Mouse (Mus musculus) intestine, embryonic 15.5 days (tissue): ENCODE results near the gene Rpgr. TPM values are rescaled to one million over a fixed set of nuclear protein-coding genes. Genes with fewer than 3 reads are reported as not detected.

ENCODE experiments used
- ATAC-seq: fragments of 200-750 bp; cut with Nextera tagmentation; 2 replicates; pipeline ENCODE4 v1.8.0; 2017; ENCODE audit warnings: moderate TSS enrichment, moderate library complexity
- H3K27ac ChIP-seq: fragments of 300-500 bp; sonication (generic); 2 replicates; pipeline ENCODE4 v1.5.1; 2015; ENCODE audit warnings: mild to moderate bottlenecking, inconsistent platforms
- H3K27me3 ChIP-seq: fragments of 300-500 bp; sonication (generic); replicated peaks from 2 replicates; pipeline ENCODE4 v1.6.1; 2015; ENCODE audit warnings: inconsistent platforms
- H3K36me3 ChIP-seq: fragments of 300-500 bp; sonication (generic); 2 replicates; pipeline ENCODE4 v1.6.1; 2015; ENCODE audit warnings: inconsistent platforms
- H3K4me1 ChIP-seq: fragments of 300-500 bp; sonication (generic); replicated peaks from 2 replicates; pipeline ENCODE4 v1.6.1; 2015; ENCODE audit warnings: inconsistent platforms
- H3K4me2 ChIP-seq: fragments of 300-500 bp; sonication (generic); replicated peaks from 2 replicates; pipeline ENCODE4 v1.6.1; 2015; ENCODE audit warnings: mild to moderate bottlenecking, inconsistent platforms
- H3K4me3 ChIP-seq: fragments of 300-500 bp; sonication (generic); replicated peaks from 2 replicates; pipeline ENCODE4 v1.5.1; 2015; ENCODE audit warnings: inconsistent platforms
- H3K9ac ChIP-seq: fragments of 300-500 bp; sonication (generic); 2 replicates; pipeline ENCODE4 v1.6.1; 2015; ENCODE audit warnings: inconsistent platforms
- H3K9me3 ChIP-seq: fragments of 300-500 bp; sonication (generic); 2 replicates; pipeline ENCODE4 v1.6.1; 2016; ENCODE audit warnings: inconsistent platforms
- WGBS: fragments of 180-500 bp; shearing (Covaris S2); methylation state at CpG from one replicate; pipeline ENCODE4 v1.1.7; 2015; 5-methylcytosine and 5-hydroxymethylcytosine counted together
- polyA plus RNA-seq: library from polyadenylated mRNA; unstranded; fragments of >200 nt; fragmentation: Nextera tagmentation; extraction: Ambion mirVana; gene quantifications from 2 replicates; pipeline ENCODE4 v1.2.1, GENCODE M21; 2015

The Rpgr gene
- polyA plus RNA-seq, 1 experiment from 2014 or later, result 11.7 TPM

GRCm38 (mm10) chrX:10152390-10152789, 64.3 kb downstream of the Rpgr start:
- H3K4me3 ChIP-seq, result no peak overlapping the region
- H3K9me3 ChIP-seq, result no peaks in the 10 kb centered on the region
- no peaks in the 10 kb centered on the region for H3K36me3 ChIP-seq
- H3K27ac ChIP-seq, result no peak overlapping the region
- H3K4me1 ChIP-seq, result no peaks in the 10 kb centered on the region
- H3K4me2 ChIP-seq, result no peak overlapping the region
- H3K27me3 ChIP-seq, result no peaks in the 10 kb centered on the region
- no peak for ATAC-seq
- WGBS, result 66% methylated on average over 3 of the region's 3 CpGs
- H3K9ac ChIP-seq, result no peak overlapping the region

GRCm38 (mm10) chrX:10117065-10117719, 99.5 kb downstream of the Rpgr start, which contains the start of gene Srpx:
Srpx (minus strand) TSS chrX:10117709.
- 0 out of 2 replicates have a peak within 1 kb of the TSS, but pooled peaks have one; percentile 27 for H3K27ac ChIP-seq
- H3K9ac ChIP-seq, result peak within 1 kb of the TSS; percentile 26; the same call in 1 of the 2 replicates
- 20% methylated on average over 19 of the region's 19 CpGs for WGBS

GRCm38 (mm10) chrX:10115780-10116179, 100.9 kb downstream of the Rpgr start:
- H3K36me3 ChIP-seq, result no peaks in the 10 kb centered on the region
- 44% methylated on average over 3 of the region's 3 CpGs for WGBS
- no peak overlapping the region for H3K27ac ChIP-seq
- H3K4me1 ChIP-seq, result no peaks in the 10 kb centered on the region
- ATAC-seq, result no peak
- H3K27me3 ChIP-seq, result no peaks in the 10 kb centered on the region
- H3K4me3 ChIP-seq, result no peak overlapping the region
- no peak overlapping the region for H3K9ac ChIP-seq
- no peak overlapping the region for H3K4me2 ChIP-seq
- no peaks in the 10 kb centered on the region for H3K9me3 ChIP-seq

More at GRCm38 (mm10) chrX:10117065-10117719, 99.5 kb downstream of the Rpgr start, which contains the start of gene Srpx:
- no peaks in the 10 kb centered on the region for H3K36me3 ChIP-seq
- peak within 1 kb of the TSS; percentile 34 for H3K4me3 ChIP-seq
- 0 out of 2 replicates have a peak, but pooled peaks have one; percentile 15 for ATAC-seq
- H3K4me1 ChIP-seq, result no peaks in the 10 kb centered on the region
- peak within 1 kb of the TSS; percentile 57 for H3K4me2 ChIP-seq
- H3K27me3 ChIP-seq, result no peaks in the 10 kb centered on the region
- no peaks in the 10 kb centered on the region for H3K9me3 ChIP-seq

- Histone ChIP-seq H3K4me3 (no peak overlapping the region), H3K27ac (no peak overlapping the region), H3K36me3 (no peaks in the 10 kb centered on the region), H3K9me3 (no peaks in the 10 kb centered on the region), H3K27me3 (no peaks in the 10 kb centered on the region), H3K9ac (no peak overlapping the region), H3K4me1 (no peaks in the 10 kb centered on the region), H3K4me2 (no peak overlapping the region)
- ATAC-seq, result no peak
- WGBS, result 61% methylated on average over 1 of the region's 1 CpGs
These were observed 106.0 kb downstream of the Rpgr start for GRCm38 (mm10) chrX:10110736-10111135.

DNA sequence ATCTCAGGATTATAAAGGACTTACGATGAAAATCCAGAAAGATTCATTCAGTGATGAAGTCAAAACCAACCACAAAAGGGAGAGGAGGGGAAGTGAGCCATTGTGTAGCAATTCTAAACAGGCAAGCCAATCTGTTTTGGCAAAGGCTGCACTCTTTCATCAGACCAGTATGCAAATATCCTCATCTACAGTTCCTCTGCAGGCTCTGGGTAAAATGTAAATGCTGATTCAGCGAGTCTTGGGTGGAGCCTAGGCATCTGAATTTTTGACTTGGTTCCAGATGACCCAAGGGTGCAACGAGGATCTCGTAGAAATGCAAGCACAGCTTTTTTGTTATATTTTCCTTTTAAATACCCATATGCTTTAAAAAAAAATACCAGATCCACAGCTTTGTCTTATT, 108.2 kb downstream of the Rpgr start:
- no peaks in the 10 kb centered on the region for H3K4me1 ChIP-seq
- no peak overlapping the region for H3K27ac ChIP-seq
- H3K9me3 ChIP-seq, result no peaks in the 10 kb centered on the region
- WGBS, result 58% methylated on average over 4 of the region's 4 CpGs
- H3K4me3 ChIP-seq, result no peak overlapping the region
- no peak overlapping the region for H3K9ac ChIP-seq
- no peak overlapping the region for H3K4me2 ChIP-seq
- no peak for ATAC-seq
- H3K27me3 ChIP-seq, result no peaks in the 10 kb centered on the region
- no peaks in the 10 kb centered on the region for H3K36me3 ChIP-seq

GRCm38 (mm10) chrX:10105475-10105874, 111.2 kb downstream of the Rpgr start:
- no peak for ATAC-seq
- Histone ChIP-seq H3K9ac (no peak overlapping the region), H3K27ac (no peak overlapping the region), H3K9me3 (no peaks in the 10 kb centered on the region), H3K4me2 (no peak overlapping the region), H3K27me3 (no peaks in the 10 kb centered on the region), H3K4me3 (no peak overlapping the region), H3K4me1 (no peaks in the 10 kb centered on the region), H3K36me3 (no peaks in the 10 kb centered on the region)
- 54% methylated on average over 5 of the region's 5 CpGs for WGBS

- no peak overlapping the region for H3K4me2 ChIP-seq
- no peak for ATAC-seq
- WGBS, result 83% methylated on average over 1 of the region's 1 CpGs
These were observed 114.0 kb downstream of the Rpgr start for GRCm38 (mm10) chrX:10102739-10103138.

DNA sequence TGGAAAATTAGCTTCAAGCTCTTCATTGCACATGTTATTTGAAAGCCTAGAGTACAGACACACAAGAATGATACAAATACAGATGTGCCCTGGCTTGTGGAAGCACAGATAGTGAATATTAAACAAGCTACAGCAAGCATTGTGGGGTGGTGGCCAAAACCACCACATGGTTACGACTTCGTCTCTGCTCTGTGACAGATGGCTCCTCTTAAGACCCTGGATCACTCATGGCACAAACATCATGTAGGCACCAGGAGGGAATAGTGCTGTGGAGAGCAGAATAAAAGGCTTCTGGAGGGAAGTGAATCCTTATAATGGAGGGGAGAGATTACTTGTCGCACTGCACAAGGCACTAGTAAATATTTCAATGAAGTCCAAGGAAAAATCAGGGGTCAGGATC, 120.9 kb downstream of the Rpgr start:
- Histone ChIP-seq H3K27ac (no peak overlapping the region), H3K4me1 (no peaks in the 10 kb centered on the region), H3K4me2 (no peak overlapping the region), H3K9ac (no peak overlapping the region), H3K36me3 (no peaks in the 10 kb centered on the region), H3K27me3 (no peaks in the 10 kb centered on the region), H3K4me3 (no peak overlapping the region), H3K9me3 (no peaks in the 10 kb centered on the region)
- 78% methylated on average over 3 of the region's 3 CpGs for WGBS
- ATAC-seq, result no peak

More at GRCm38 (mm10) chrX:10102739-10103138, 114.0 kb downstream of the Rpgr start:
- Histone ChIP-seq H3K27me3 (no peaks in the 10 kb centered on the region), H3K27ac (no peak overlapping the region), H3K4me1 (no peaks in the 10 kb centered on the region), H3K4me3 (no peak overlapping the region), H3K9ac (no peak overlapping the region), H3K36me3 (no peaks in the 10 kb centered on the region), H3K9me3 (no peaks in the 10 kb centered on the region)

- H3K4me1 ChIP-seq, result no peaks in the 10 kb centered on the region
- no peak overlapping the region for H3K9ac ChIP-seq
- H3K27me3 ChIP-seq, result no peaks in the 10 kb centered on the region
- H3K9me3 ChIP-seq, result no peaks in the 10 kb centered on the region
- no peak overlapping the region for H3K4me2 ChIP-seq
- ATAC-seq, result no peak
- H3K4me3 ChIP-seq, result no peak overlapping the region
- no peak overlapping the region for H3K27ac ChIP-seq
- no peaks in the 10 kb centered on the region for H3K36me3 ChIP-seq
- 87% methylated on average over 3 of the region's 3 CpGs for WGBS
These were observed 136.3 kb downstream of the Rpgr start for GRCm38 (mm10) chrX:10080385-10080784.

GRCm38 (mm10) chrX:10079981-10080380, 136.7 kb downstream of the Rpgr start:
- H3K36me3 ChIP-seq, result no peaks in the 10 kb centered on the region
- 72% methylated on average over 1 of the region's 1 CpGs for WGBS
- H3K4me3 ChIP-seq, result no peak overlapping the region
- no peak overlapping the region for H3K27ac ChIP-seq
- no peak overlapping the region for H3K9ac ChIP-seq
- no peaks in the 10 kb centered on the region for H3K9me3 ChIP-seq
- H3K4me1 ChIP-seq, result no peaks in the 10 kb centered on the region
- no peaks in the 10 kb centered on the region for H3K27me3 ChIP-seq
- no peak overlapping the region for H3K4me2 ChIP-seq
- no peak for ATAC-seq

- Histone ChIP-seq H3K9me3 (no peaks in the 10 kb centered on the region), H3K4me3 (no peak overlapping the region), H3K27me3 (no peaks in the 10 kb centered on the region), H3K27ac (no peak overlapping the region), H3K9ac (no peak overlapping the region), H3K36me3 (no peaks in the 10 kb centered on the region), H3K4me2 (no peak overlapping the region), H3K4me1 (no peaks in the 10 kb centered on the region)
- no peak for ATAC-seq
- 75% methylated on average over 3 of the region's 3 CpGs for WGBS
These were observed 142.8 kb downstream of the Rpgr start for GRCm38 (mm10) chrX:10073966-10074365.

DNA sequence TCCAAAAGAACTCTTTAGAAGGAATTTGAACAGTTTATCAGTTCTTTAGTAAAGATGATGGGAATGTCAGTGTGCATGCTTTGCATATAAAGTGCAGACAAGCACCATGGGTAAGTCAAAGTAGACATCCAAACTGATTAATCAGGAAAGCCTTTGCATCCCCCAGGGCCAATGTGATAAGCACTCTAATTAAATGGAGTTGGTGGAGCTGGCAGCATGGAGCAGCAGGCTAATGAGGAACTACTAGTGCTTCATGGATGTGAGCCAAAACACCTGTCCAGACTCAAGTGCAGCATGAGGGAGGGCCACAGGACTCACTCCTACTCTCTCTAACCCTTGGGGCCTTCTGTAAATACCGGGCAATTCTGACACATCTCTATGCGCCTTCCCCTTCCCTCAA, 145.2 kb downstream of the Rpgr start:
- H3K36me3 ChIP-seq, result no peaks in the 10 kb centered on the region

DNA sequence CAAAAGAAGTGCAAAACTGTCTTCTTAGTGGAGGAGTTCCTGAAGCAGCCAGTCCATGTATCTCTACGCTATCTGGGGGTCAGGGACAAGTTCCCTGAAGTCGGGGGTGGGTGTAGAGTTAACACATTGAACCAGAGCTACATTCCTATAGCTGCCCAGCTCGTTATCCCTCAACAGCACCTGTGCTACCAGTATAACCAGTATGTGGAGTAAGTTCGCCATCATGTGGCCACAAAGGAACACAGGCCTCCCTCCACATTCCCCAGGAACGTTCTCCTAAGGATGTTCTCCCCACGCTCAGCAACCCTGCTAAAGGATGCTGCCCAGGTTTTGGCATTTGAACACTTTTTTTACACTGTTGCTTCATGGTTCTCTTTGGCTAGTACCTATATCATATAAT, 146.0 kb downstream of the Rpgr start:
- no peak for ATAC-seq
- H3K4me2 ChIP-seq, result no peak overlapping the region
- 27% methylated on average over 6 of the region's 6 CpGs for WGBS
- H3K4me1 ChIP-seq, result no peaks in the 10 kb centered on the region
- H3K9me3 ChIP-seq, result no peaks in the 10 kb centered on the region
- no peak overlapping the region for H3K27ac ChIP-seq
- H3K9ac ChIP-seq, result no peak overlapping the region
- no peaks in the 10 kb centered on the region for H3K36me3 ChIP-seq
- H3K4me3 ChIP-seq, result no peak overlapping the region
- H3K27me3 ChIP-seq, result no peaks in the 10 kb centered on the region

More for the DNA sequence above, 145.2 kb downstream of the Rpgr start:
- H3K4me1 ChIP-seq, result no peaks in the 10 kb centered on the region
- no peaks in the 10 kb centered on the region for H3K27me3 ChIP-seq
- ATAC-seq, result no peak
- no peak overlapping the region for H3K4me3 ChIP-seq
- H3K4me2 ChIP-seq, result no peak overlapping the region
- no peak overlapping the region for H3K27ac ChIP-seq
- WGBS, result 69% methylated on average over 2 of the region's 2 CpGs
- no peak overlapping the region for H3K9ac ChIP-seq
- no peaks in the 10 kb centered on the region for H3K9me3 ChIP-seq
